Mouse (Mus musculus): ENCODE measurements around the gene Gmeb1. TPM values are rescaled to one million over a fixed set of nuclear protein-coding genes. Genes with fewer than 3 reads are reported as not detected.

Gmeb1 gene
- polyA plus RNA-seq, 1 experiment from 2014 or later = 45.9 TPM

DNA sequence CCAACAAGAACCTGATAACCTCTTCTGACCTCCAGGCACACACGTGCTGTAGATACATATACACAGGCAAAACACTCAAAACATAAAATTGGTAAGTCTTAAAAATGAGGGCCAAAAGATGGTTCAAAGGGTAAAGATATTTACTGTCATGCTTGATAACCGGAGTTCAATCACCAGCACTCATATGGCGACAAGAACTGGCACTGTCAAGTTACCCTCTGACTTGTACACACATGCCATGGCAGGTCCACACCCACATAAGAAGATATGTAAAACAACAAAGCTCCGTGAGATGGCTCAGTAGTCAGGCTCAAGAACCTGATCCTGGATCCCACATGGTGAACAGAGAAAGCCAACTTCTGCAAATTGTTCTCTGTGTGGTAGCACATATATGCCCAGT is 54.1 kb downstream of the Gmeb1 start:
- Histone ChIP-seq H3K9me3 (replicated peaks) (no peaks in the 10 kb centered on the region), H3K4me1 (peaks cover 31% of the 10 kb centered on the region), H3K27ac (replicated peaks) (no peak overlapping the region), H3K4me3 (no peak overlapping the region), H3K36me3 (peaks cover 84% of the 10 kb centered on the region), H3K27me3 (ENCODE audit: low read depth, poor library complexity, severe bottlenecking) (no peaks in the 10 kb centered on the region)
- 94% methylated on average over 4 of the region's 4 CpGs for whole genome bisulfite sequencing
- DNase-seq (ENCODE audit: low spot score) = no peak

DNA sequence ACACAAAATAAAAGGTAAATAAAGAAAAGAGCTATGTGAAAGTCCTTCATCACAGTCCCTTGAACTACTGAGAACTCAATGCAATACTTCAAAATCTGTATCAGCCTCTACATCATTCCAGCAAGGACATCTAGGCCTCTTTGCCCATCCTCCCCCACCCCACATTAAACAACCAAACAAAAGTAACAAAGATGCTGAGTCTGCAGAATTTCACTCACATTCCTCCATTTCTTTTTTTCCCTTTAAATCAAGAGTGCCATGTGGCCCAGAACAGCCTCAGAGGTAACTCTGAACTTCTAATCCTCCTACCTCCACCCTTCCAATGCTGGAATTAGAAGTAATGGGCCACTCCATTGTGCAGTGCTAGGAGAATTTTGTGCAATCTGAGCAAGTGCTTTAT is 62.6 kb downstream of the Gmeb1 start:
- no peaks in the 10 kb centered on the region for H3K9me3 ChIP-seq (replicated peaks)
- no peak overlapping the region for H3K27ac ChIP-seq (replicated peaks)
- DNase-seq (ENCODE audit: low spot score) = no peak
- no peak overlapping the region for H3K4me3 ChIP-seq
- peaks cover 25% of the 10 kb centered on the region for H3K4me1 ChIP-seq
- peaks cover 98% of the 10 kb centered on the region for H3K36me3 ChIP-seq
- no peaks in the 10 kb centered on the region for H3K27me3 ChIP-seq (ENCODE audit: low read depth, poor library complexity, severe bottlenecking)

DNA sequence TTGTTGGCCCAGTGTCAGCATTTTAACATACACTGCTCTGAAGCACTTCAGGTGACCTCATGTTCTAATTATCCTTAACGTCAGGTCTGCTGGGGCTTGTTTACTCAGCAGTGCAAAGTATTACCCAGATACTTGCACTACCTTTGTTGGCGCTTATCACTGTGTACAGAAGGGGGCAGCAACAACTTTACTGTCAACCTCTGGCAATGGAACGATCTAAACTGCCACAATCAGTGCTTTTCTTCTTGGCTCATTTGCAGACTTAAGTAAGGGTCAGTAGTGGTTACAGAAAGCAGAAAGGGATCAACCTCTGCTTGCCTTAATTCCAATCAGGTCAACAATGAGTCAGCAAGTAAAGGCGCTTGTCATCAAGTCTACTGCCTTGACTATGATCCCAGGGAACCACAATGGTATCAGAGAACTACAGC is 63.1 kb downstream of the Gmeb1 start:
- Histone ChIP-seq H3K36me3 (peaks cover 98% of the 10 kb centered on the region), H3K27ac (replicated peaks) (no peak overlapping the region), H3K4me3 (no peak overlapping the region), H3K27me3 (ENCODE audit: low read depth, poor library complexity, severe bottlenecking) (no peaks in the 10 kb centered on the region), H3K9me3 (replicated peaks) (no peaks in the 10 kb centered on the region), H3K4me1 (peaks cover 25% of the 10 kb centered on the region)
- no peak for DNase-seq (ENCODE audit: low spot score)
- WGBS = 80% methylated on average over 4 of the region's 4 CpGs

DNA sequence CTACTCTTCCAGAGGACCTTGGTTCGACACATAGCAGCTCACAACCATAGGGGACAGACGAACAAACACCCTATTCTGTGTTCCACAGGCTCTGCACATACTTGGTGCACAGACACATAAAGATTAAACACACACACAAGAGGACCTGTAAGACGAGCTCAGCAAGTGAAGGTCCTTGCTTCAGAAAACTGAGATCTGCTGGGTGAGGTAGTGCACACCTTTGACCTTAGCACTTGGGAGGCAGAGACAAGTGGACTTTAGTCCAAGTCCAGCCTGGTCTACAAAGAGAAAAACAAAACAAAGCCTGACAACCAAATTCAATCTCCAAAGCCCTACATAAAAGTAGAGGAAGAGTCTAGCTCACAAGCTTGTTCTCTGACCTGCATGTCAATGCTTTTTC is 66.4 kb downstream of the Gmeb1 start:
- H3K4me3 ChIP-seq = no peak overlapping the region
- H3K36me3 ChIP-seq = peaks cover 94% of the 10 kb centered on the region
- 93% methylated on average over 3 of the region's 3 CpGs for WGBS
- H3K27me3 ChIP-seq (ENCODE audit: low read depth, poor library complexity, severe bottlenecking) = no peaks in the 10 kb centered on the region
- H3K4me1 ChIP-seq = peaks cover 9% of the 10 kb centered on the region; the same call in 1 of the 2 replicates
- H3K27ac ChIP-seq (replicated peaks) = no peak overlapping the region
- DNase-seq (ENCODE audit: low spot score) = no peak
- no peaks in the 10 kb centered on the region for H3K9me3 ChIP-seq (replicated peaks)

DNA sequence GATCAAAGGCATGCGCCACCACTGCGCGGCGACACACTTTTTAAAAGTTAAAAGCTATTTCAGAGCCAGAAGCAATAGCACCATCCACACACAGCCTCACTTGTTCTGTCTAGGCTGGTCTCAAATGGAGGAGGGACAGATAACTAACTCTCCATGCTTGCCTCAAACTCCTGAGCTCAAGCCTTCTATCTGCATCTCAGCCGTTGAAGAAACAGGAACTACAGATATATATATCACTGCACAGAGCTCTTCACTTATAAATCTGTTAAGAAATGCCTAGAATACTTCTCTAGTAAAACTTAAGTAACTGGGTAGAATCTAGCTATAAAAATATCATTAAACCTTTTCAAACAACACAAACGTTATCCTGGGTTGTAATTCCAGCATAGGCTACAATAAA is 67.0 kb downstream of the Gmeb1 start:
- H3K4me3 ChIP-seq = no peak overlapping the region
- H3K4me1 ChIP-seq = peaks cover 5% of the 10 kb centered on the region; the same call in 1 of the 2 replicates
- H3K9me3 ChIP-seq (replicated peaks) = no peaks in the 10 kb centered on the region
- peaks cover 94% of the 10 kb centered on the region for H3K36me3 ChIP-seq
- no peak overlapping the region for H3K27ac ChIP-seq (replicated peaks)
- no peak for DNase-seq (ENCODE audit: low spot score)
- no peaks in the 10 kb centered on the region for H3K27me3 ChIP-seq (ENCODE audit: low read depth, poor library complexity, severe bottlenecking)
- WGBS = 96% methylated on average over 6 of the region's 6 CpGs

DNA sequence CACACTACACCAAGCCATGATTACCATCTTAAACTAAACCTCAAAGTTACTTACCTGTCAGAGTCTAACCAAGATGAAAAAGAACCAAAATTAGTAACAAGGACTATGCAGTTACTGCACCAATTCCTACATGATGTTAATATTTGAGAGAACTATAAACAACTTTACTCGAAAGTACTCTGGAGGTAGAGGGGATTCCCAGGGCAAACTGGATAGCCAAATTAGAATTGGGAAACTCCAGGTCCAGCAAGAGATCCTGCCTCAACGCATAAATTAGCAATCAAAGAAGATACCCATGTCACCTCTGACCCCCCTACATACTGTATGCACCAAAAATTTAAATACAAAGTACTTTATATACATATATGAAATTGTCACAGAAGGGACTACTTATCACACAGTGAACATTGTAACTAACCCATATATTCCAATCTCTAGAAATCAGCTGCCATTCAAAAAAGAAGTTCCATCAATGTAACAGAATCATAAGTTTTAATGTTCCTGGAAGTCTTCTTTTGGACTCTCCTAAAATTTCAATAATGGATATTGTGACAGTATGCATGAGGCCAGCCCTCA is 73.5 kb downstream of the Gmeb1 start:
- Histone ChIP-seq H3K27me3 (ENCODE audit: low read depth, poor library complexity, severe bottlenecking) (no peaks in the 10 kb centered on the region), H3K27ac (replicated peaks) (no peak overlapping the region), H3K36me3 (peaks cover 89% of the 10 kb centered on the region), H3K4me1 (no peaks in the 10 kb centered on the region), H3K4me3 (no peak overlapping the region), H3K9me3 (replicated peaks) (no peaks in the 10 kb centered on the region)
- 95% methylated on average over 2 of the region's 2 CpGs for WGBS
- DNase-seq (ENCODE audit: low spot score) = no peak

DNA sequence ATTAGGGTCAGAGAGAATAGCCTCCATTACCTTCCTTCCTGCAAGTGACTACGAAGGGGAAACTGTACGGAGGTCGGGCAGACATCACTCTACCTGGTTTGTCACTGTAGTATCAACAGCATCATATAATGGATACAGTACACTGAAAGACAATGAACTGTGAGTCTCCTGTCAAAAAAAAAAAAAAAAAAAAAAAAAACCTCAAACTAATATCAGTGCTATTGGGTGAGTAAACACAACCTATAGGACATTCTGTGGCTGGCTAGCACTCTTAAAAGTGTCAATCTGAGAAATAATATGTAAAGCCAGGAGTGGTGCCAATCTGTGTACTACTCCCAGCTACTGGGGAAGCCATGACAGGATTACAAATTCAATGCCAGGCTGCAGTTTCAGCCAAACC is 78.2 kb downstream of the Gmeb1 start:
- no peak overlapping the region for H3K27ac ChIP-seq (replicated peaks)
- peaks cover 69% of the 10 kb centered on the region for H3K36me3 ChIP-seq
- DNase-seq (ENCODE audit: low spot score) = no peak
- H3K27me3 ChIP-seq (ENCODE audit: low read depth, poor library complexity, severe bottlenecking) = no peaks in the 10 kb centered on the region
- 97% methylated on average over 3 of the region's 3 CpGs for WGBS
- no peaks in the 10 kb centered on the region for H3K4me1 ChIP-seq
- no peaks in the 10 kb centered on the region for H3K9me3 ChIP-seq (replicated peaks)
- H3K4me3 ChIP-seq = no peak overlapping the region

DNA sequence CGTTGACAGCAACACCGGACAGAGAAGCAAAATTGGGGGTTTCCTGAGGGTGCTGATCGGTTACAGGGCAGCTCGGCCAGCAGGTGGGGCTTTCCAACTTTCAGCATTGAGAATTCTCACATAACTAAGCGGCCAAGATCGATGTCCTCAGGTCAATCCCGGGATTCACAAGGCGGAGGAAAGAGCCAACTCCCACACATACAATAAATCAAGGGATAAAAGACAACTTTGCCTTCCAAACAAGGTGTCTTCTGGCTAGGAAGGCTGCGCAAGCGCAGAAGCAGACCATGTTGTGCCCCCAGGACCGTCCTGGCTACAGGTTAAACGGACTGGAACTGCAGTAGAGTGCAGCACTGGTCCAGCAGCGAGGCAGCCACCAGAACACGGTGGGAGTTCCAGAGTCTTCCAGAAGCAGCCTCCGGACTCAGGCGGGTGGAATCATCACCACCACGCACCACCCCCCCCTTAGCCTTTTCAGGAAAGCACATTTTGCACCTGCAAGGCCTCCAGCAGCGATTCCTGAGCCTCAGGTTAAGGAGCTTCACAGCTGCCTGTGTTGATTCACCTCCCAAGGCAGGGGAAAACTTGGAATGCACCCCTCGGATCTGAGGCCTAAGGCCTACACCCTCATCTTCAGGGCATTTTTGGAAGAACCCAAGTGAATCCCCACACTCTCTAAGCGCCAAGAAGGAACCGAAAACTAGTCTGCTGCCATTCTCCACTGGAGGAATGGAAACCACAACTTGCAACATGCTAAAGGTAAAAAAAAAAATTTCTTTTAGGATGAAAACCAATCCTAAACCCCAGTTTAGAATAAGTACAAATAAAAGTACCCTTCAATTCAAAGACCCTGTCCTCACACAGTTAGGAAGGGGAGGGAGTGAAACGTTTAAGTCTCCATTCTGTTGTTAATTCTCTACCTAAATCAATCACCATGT is 79.4 kb downstream of the Gmeb1 start:
- Histone ChIP-seq H3K9me3 (replicated peaks) (no peaks in the 10 kb centered on the region), H3K27ac (replicated peaks) (no peak overlapping the region), H3K27me3 (ENCODE audit: low read depth, poor library complexity, severe bottlenecking) (no peaks in the 10 kb centered on the region), H3K4me3 (no peak overlapping the region), H3K4me1 (no peaks in the 10 kb centered on the region), H3K36me3 (peaks cover 57% of the 10 kb centered on the region)
- 72% methylated on average over 22 of the region's 22 CpGs for whole genome bisulfite sequencing
- DNase-seq (ENCODE audit: low spot score) = no peak

DNA sequence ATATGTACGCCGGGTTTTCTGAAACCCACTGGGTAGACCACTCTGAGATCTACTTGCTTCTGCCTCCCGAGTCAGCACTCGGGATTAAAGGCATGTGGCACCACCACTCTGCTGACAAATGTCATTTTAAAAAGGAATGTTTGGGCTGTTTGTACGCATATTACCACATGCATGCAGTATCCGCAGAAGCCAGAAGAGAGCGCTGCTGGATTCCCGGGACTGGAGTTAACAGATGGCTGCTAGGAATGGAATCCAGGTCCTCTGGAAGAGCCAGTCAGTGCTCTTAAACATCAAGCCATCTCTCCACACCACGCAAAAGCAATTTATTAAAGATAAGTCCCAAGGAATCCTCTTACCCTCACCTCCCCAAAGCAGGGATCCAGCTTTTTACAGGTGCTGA is 80.7 kb downstream of the Gmeb1 start:
- peak; percentile 40 for DNase-seq (ENCODE audit: low spot score)
- no peaks in the 10 kb centered on the region for H3K4me1 ChIP-seq
- no peak overlapping the region for H3K27ac ChIP-seq (replicated peaks)
- no peaks in the 10 kb centered on the region for H3K27me3 ChIP-seq (ENCODE audit: low read depth, poor library complexity, severe bottlenecking)
- H3K9me3 ChIP-seq (replicated peaks) = no peaks in the 10 kb centered on the region
- no peak overlapping the region for H3K4me3 ChIP-seq
- WGBS = 78% methylated on average over 9 of the region's 9 CpGs
- H3K36me3 ChIP-seq = peaks cover 50% of the 10 kb centered on the region

DNA sequence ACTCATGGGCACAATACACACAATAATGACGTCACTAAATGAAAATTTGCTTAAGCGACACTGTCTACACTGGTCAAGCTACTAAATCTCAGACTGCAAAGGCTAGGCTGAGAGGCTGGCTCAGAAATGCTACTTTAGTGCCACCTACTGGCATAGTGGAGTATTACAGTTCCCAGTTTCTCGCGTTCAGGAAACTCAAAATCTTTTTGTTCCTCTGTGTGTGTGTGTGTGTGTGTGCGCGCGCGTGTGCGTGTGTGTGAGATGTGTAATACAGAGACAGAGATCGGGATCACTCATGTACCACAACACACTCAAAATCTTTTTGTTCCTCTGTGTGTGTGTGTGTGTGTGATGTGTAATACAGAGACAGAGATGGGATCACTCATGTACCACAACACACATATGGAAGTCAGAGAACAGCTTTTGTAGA is 82.8 kb downstream of the Gmeb1 start:
- no peaks in the 10 kb centered on the region for H3K27me3 ChIP-seq (ENCODE audit: low read depth, poor library complexity, severe bottlenecking)
- H3K4me1 ChIP-seq = no peaks in the 10 kb centered on the region
- 10% methylated on average over 10 of the region's 10 CpGs for WGBS
- H3K36me3 ChIP-seq = peaks cover 30% of the 10 kb centered on the region
- H3K27ac ChIP-seq (replicated peaks) = no peak overlapping the region
- H3K4me3 ChIP-seq = no peak overlapping the region
- no peaks in the 10 kb centered on the region for H3K9me3 ChIP-seq (replicated peaks)
- peak; percentile 61 for DNase-seq (ENCODE audit: low spot score)

DNA sequence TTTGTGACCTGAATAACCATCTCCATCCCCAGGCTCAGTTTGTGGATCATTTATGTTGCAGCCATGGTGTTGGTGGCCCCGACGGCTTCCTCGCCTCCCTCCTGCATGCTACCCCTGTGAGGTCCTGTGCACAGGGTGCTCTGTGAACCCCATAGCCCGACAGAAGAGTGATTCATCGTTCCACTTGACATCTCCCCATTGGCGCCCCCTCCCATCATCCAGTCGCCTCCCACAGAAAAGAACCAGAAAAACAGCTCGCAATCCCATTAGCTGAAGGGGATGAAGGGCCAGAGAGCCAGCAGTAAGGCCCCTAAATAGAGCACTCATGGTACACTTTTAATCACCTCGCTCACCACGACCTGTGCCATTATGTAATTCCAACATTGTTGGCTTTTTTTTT is 84.9 kb downstream of the Gmeb1 start:
- H3K9me3 ChIP-seq (replicated peaks) = no peaks in the 10 kb centered on the region
- H3K27ac ChIP-seq (replicated peaks) = no peak overlapping the region
- H3K4me3 ChIP-seq = no peak overlapping the region
- peaks cover 9% of the 10 kb centered on the region for H3K4me1 ChIP-seq
- 59% methylated on average over 10 of the region's 10 CpGs for WGBS
- peaks cover 9% of the 10 kb centered on the region for H3K36me3 ChIP-seq
- no peak for DNase-seq (ENCODE audit: low spot score)
- H3K27me3 ChIP-seq (ENCODE audit: low read depth, poor library complexity, severe bottlenecking) = no peaks in the 10 kb centered on the region
